Mouse (Mus musculus): ENCODE measurements around the gene Zfyve21. TPM values are rescaled to one million over a fixed set of nuclear protein-coding genes. Genes with fewer than 3 reads are reported as not detected.

Zfyve21 gene
- polyA plus RNA-seq, 1 experiment from 2014 or later = 88.6 TPM

GRCm38 (mm10) chr12:111785174-111785573 is 28.8 kb upstream of the Zfyve21 start:
- H3K9me3 ChIP-seq = no peaks in the 10 kb centered on the region
- no peak overlapping the region for H3K27ac ChIP-seq
- 63% methylated on average over 15 of the region's 15 CpGs for WGBS
- no peak overlapping the region for H3K4me3 ChIP-seq (replicated peaks)
- peaks cover 99% of the 10 kb centered on the region for H3K36me3 ChIP-seq
- peaks cover 3% of the 10 kb centered on the region; the same call in 1 of the 2 replicates for H3K4me1 ChIP-seq (replicated peaks)
- H3K27me3 ChIP-seq = no peaks in the 10 kb centered on the region
- no peak overlapping the region for H3K9ac ChIP-seq (replicated peaks)
- no peak overlapping the region for H3K4me2 ChIP-seq
- ATAC-seq (ENCODE audit: insufficient number of reproducible peaks, insufficient read depth, low FRiP score, low TSS enrichment, low read depth) = no peak

- peaks cover 3% of the 10 kb centered on the region; the same call in 1 of the 2 replicates for H3K4me1 ChIP-seq (replicated peaks)
- WGBS = 89% methylated on average over 6 of the region's 6 CpGs
- H3K4me2 ChIP-seq = no peak overlapping the region
- H3K9ac ChIP-seq (replicated peaks) = no peak overlapping the region
- no peak for ATAC-seq (ENCODE audit: insufficient number of reproducible peaks, insufficient read depth, low FRiP score, low TSS enrichment, low read depth)
- H3K27me3 ChIP-seq = no peaks in the 10 kb centered on the region
- H3K9me3 ChIP-seq = no peaks in the 10 kb centered on the region
- H3K36me3 ChIP-seq = peaks cover 99% of the 10 kb centered on the region
- no peak overlapping the region for H3K4me3 ChIP-seq (replicated peaks)
- no peak overlapping the region for H3K27ac ChIP-seq
Measured at GRCm38 (mm10) chr12:111787015-111787414, 27.0 kb upstream of the Zfyve21 start.

- Histone ChIP-seq H3K4me1 (replicated peaks) (no peaks in the 10 kb centered on the region), H3K4me3 (replicated peaks) (no peak overlapping the region), H3K9ac (replicated peaks) (no peak overlapping the region), H3K4me2 (no peak overlapping the region), H3K9me3 (no peaks in the 10 kb centered on the region), H3K27ac (no peak overlapping the region), H3K36me3 (peaks cover 99% of the 10 kb centered on the region), H3K27me3 (no peaks in the 10 kb centered on the region)
- no peak for ATAC-seq (ENCODE audit: insufficient number of reproducible peaks, insufficient read depth, low FRiP score, low TSS enrichment, low read depth)
- WGBS = 95% methylated on average over 5 of the region's 5 CpGs
Measured at GRCm38 (mm10) chr12:111790090-111790489, 23.9 kb upstream of the Zfyve21 start.

- Histone ChIP-seq H3K36me3 (peaks cover 99% of the 10 kb centered on the region), H3K27me3 (no peaks in the 10 kb centered on the region), H3K9me3 (no peaks in the 10 kb centered on the region), H3K9ac (replicated peaks) (no peak overlapping the region), H3K4me2 (no peak overlapping the region), H3K4me1 (replicated peaks) (no peaks in the 10 kb centered on the region), H3K27ac (no peak overlapping the region), H3K4me3 (replicated peaks) (no peak overlapping the region)
- ATAC-seq (ENCODE audit: insufficient number of reproducible peaks, insufficient read depth, low FRiP score, low TSS enrichment, low read depth) = no peak
- WGBS = 91% methylated on average over 7 of the region's 7 CpGs
Measured at GRCm38 (mm10) chr12:111790631-111791030, 23.3 kb upstream of the Zfyve21 start.

GRCm38 (mm10) chr12:111791474-111792104 is 22.4 kb upstream of the Zfyve21 start:
- ATAC-seq (ENCODE audit: insufficient number of reproducible peaks, insufficient read depth, low FRiP score, low TSS enrichment, low read depth) = no peak
- peaks cover 99% of the 10 kb centered on the region for H3K36me3 ChIP-seq
- H3K9ac ChIP-seq (replicated peaks) = no peak overlapping the region
- H3K4me3 ChIP-seq (replicated peaks) = no peak overlapping the region
- no peaks in the 10 kb centered on the region for H3K9me3 ChIP-seq
- no peak overlapping the region for H3K4me2 ChIP-seq
- no peaks in the 10 kb centered on the region for H3K4me1 ChIP-seq (replicated peaks)
- 92% methylated on average over 13 of the region's 13 CpGs for WGBS
- no peaks in the 10 kb centered on the region for H3K27me3 ChIP-seq
- H3K27ac ChIP-seq = no peak overlapping the region

- WGBS = 80% methylated on average over 22 of the region's 22 CpGs
- Histone ChIP-seq H3K9me3 (no peaks in the 10 kb centered on the region), H3K36me3 (peaks cover 98% of the 10 kb centered on the region), H3K4me1 (replicated peaks) (no peaks in the 10 kb centered on the region), H3K4me2 (no peak overlapping the region), H3K4me3 (replicated peaks) (no peak overlapping the region), H3K27me3 (no peaks in the 10 kb centered on the region), H3K27ac (no peak overlapping the region), H3K9ac (replicated peaks) (0 out of 2 replicates have a peak overlapping the region, but pooled peaks have one; percentile 2)
- ATAC-seq (ENCODE audit: insufficient number of reproducible peaks, insufficient read depth, low FRiP score, low TSS enrichment, low read depth) = no peak
Measured at GRCm38 (mm10) chr12:111794102-111794501, 19.9 kb upstream of the Zfyve21 start.

- Histone ChIP-seq H3K9me3 (no peaks in the 10 kb centered on the region), H3K4me3 (replicated peaks) (no peak overlapping the region), H3K27me3 (no peaks in the 10 kb centered on the region), H3K9ac (replicated peaks) (no peak overlapping the region), H3K4me2 (no peak overlapping the region), H3K36me3 (peaks cover 96% of the 10 kb centered on the region), H3K27ac (no peak overlapping the region), H3K4me1 (replicated peaks) (no peaks in the 10 kb centered on the region)
- ATAC-seq (ENCODE audit: insufficient number of reproducible peaks, insufficient read depth, low FRiP score, low TSS enrichment, low read depth) = no peak
- 89% methylated on average over 18 of the region's 18 CpGs for WGBS
Measured at GRCm38 (mm10) chr12:111794526-111795179, 19.3 kb upstream of the Zfyve21 start.

- no peak overlapping the region for H3K27ac ChIP-seq
- no peak overlapping the region for H3K9ac ChIP-seq (replicated peaks)
- no peaks in the 10 kb centered on the region for H3K27me3 ChIP-seq
- peaks cover 94% of the 10 kb centered on the region for H3K36me3 ChIP-seq
- no peak overlapping the region for H3K4me2 ChIP-seq
- H3K9me3 ChIP-seq = no peaks in the 10 kb centered on the region
- no peak overlapping the region for H3K4me3 ChIP-seq (replicated peaks)
- no peaks in the 10 kb centered on the region for H3K4me1 ChIP-seq (replicated peaks)
- ATAC-seq (ENCODE audit: insufficient number of reproducible peaks, insufficient read depth, low FRiP score, low TSS enrichment, low read depth) = no peak
- 91% methylated on average over 28 of the region's 28 CpGs for WGBS
Measured at GRCm38 (mm10) chr12:111795180-111795895, 18.6 kb upstream of the Zfyve21 start.

GRCm38 (mm10) chr12:111797251-111797650 is 16.7 kb upstream of the Zfyve21 start:
- Histone ChIP-seq H3K4me3 (replicated peaks) (no peak overlapping the region), H3K9ac (replicated peaks) (no peak overlapping the region), H3K27me3 (no peaks in the 10 kb centered on the region), H3K36me3 (peaks cover 94% of the 10 kb centered on the region), H3K4me2 (no peak overlapping the region), H3K27ac (no peak overlapping the region), H3K4me1 (replicated peaks) (no peaks in the 10 kb centered on the region), H3K9me3 (no peaks in the 10 kb centered on the region)
- ATAC-seq (ENCODE audit: insufficient number of reproducible peaks, insufficient read depth, low FRiP score, low TSS enrichment, low read depth) = no peak
- 86% methylated on average over 8 of the region's 8 CpGs for WGBS

- no peak overlapping the region for H3K4me3 ChIP-seq (replicated peaks)
- no peak overlapping the region for H3K27ac ChIP-seq
- no peak overlapping the region for H3K9ac ChIP-seq (replicated peaks)
- no peaks in the 10 kb centered on the region for H3K9me3 ChIP-seq
- no peak overlapping the region for H3K4me2 ChIP-seq
- H3K27me3 ChIP-seq = no peaks in the 10 kb centered on the region
- H3K4me1 ChIP-seq (replicated peaks) = no peaks in the 10 kb centered on the region
- 93% methylated on average over 13 of the region's 13 CpGs for WGBS
- ATAC-seq (ENCODE audit: insufficient number of reproducible peaks, insufficient read depth, low FRiP score, low TSS enrichment, low read depth) = no peak
- peaks cover 96% of the 10 kb centered on the region for H3K36me3 ChIP-seq
Measured at GRCm38 (mm10) chr12:111798493-111798892, 15.5 kb upstream of the Zfyve21 start.

GRCm38 (mm10) chr12:111800459-111801183 is 13.3 kb upstream of the Zfyve21 start:
- H3K27me3 ChIP-seq = no peaks in the 10 kb centered on the region
- H3K4me1 ChIP-seq (replicated peaks) = no peaks in the 10 kb centered on the region

More at GRCm38 (mm10) chr12:111800459-111801183, 13.3 kb upstream of the Zfyve21 start:
- peaks cover 96% of the 10 kb centered on the region for H3K36me3 ChIP-seq
- no peak for ATAC-seq (ENCODE audit: insufficient number of reproducible peaks, insufficient read depth, low FRiP score, low TSS enrichment, low read depth)
- no peak overlapping the region for H3K9ac ChIP-seq (replicated peaks)
- no peak overlapping the region for H3K4me3 ChIP-seq (replicated peaks)
- no peak overlapping the region for H3K27ac ChIP-seq
- 84% methylated on average over 10 of the region's 10 CpGs for WGBS
- no peaks in the 10 kb centered on the region for H3K9me3 ChIP-seq
- no peak overlapping the region for H3K4me2 ChIP-seq

All from limb, embryonic 12.5 days (tissue).